Mouse (Mus musculus) neutrophil, adult 59 days (primary cell): ENCODE results near the gene Cryge. TPM values are rescaled to one million over a fixed set of nuclear protein-coding genes. Genes with fewer than 3 reads are reported as not detected.

Source experiments
- total RNA-seq, 2 experiments: library from RNA; stranded (reverse); gene quantifications; 1 replicate in 1 of 2; 2 replicates in 1 of 2; pipeline ENCODE4 v1.2.4; 2023

Gene Cryge
- total RNA-seq, result not detected

DNA sequence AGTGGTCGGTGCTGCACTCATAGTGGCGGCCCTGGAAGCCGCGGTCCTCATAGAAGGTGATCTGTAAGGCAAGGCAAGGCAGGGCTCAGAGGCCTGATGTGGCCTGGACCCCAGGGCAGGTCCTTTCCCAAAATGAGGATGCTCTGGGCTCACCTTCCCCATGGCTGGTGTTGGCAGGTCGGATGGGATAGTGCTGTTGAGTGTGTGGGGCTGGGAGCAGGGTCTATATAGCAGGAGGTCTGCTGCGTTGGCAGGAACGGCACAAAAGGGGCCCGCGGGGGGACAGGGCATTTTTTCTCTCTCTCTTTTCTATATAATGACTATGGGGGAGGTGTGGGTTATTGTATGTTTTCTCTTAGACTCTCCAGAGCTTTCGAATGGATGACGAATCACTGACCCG lies at the start of gene Cryge:
Cryge (minus strand) TSS at position 198 of the 400 bp plus-strand sequence.

DNA sequence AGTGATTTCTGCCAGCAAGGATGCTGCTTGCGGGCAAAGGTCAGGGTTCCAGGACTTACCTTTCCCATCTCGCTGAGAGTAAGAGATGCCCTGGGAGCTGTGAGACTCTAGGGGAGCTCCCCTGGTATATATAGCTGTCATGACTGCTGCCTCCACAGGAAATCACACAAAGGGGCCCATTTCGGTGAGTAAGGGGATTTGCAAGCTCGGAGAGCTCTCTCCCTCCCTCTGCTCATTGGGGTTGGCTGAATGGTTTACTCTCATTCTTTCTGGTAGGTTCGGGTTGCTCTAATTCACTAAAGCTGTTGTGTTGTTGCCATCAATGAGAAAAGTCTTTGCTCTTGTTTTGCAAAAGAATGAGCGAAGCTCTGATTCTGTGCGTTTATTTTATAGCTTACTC lies 31.2 kb upstream of the Cryge start, which contains the start of gene Crygb:
Crygb (minus strand) TSS at position 101 of the 400 bp plus-strand sequence.

GRCm38 (mm10) chr1:65073589-65073988 lies 22.6 kb upstream of the Cryge start, which contains the start of gene Crygc:
Gene Crygc (minus strand): TSS chr1:65073689.

DNA sequence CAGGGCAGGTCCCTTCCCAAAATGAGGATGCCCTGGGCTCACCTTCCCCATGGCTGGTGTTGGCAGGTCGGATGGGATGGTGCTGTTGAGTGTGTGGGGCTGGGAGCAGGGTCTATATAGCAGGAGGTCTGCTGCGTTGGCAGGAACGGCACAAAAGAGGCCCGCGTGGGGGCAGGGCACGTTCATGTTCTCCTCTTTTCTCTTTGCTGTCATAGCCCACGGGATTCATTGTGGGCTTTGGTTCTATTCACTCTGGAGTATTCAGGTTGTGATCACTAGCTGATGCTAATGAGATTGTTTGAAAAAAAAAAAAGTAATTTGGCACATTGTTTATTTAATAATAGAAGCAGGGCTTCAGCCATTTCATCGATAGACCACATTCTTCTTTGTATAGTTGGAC lies 12.4 kb upstream of the Cryge start, which contains the start of gene Crygd:
Crygd (minus strand) TSS at position 101 of the 400 bp plus-strand sequence.

DNA sequence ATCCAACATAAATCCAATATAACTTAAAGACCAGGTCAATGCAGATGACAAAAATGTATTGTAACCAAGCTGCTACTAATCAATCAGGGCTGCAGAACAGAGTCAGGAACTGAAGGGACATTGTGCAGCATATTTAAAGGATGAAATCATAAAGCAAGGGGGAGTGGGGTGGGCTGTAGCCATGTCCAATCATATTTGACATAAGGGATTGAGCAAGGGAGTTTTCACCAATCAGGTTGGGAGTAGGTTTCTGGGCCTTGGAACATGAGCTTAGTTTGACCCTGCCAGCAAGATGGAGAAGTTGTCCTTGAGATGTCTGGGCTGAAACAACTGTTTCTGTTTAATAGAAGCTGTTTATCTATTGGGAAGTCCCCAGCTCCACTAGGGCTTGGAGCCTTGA lies 18.3 kb downstream of the Cryge start, which contains the start of gene Akr1cl:
Akr1cl (minus strand) TSS at position 119 of the 400 bp plus-strand sequence.

Other genes with a start within 250 kb of the Cryge start
- 10 to 100 TPM; 52.3 to 65.4 TPM for gene Plekhm3, start 94.3 kb downstream of the Cryge start, total RNA-seq
- not detected for gene Akr1cl, start 18.4 kb downstream of the Cryge start, total RNA-seq
- gene Crygd, start 12.3 kb upstream of the Cryge start, total RNA-seq, result not detected
- gene Crygc, start 22.5 kb upstream of the Cryge start, total RNA-seq, result not detected
- not detected for gene Crygb, start 31.1 kb upstream of the Cryge start, total RNA-seq
- gene Cryga, start 52.2 kb upstream of the Cryge start, total RNA-seq, result not detected
- not detected for gene Gm28845, start 68.4 kb upstream of the Cryge start, total RNA-seq
- 1 to 10 TPM in 1 of 2 experiments, under 1 TPM in 1; 0.95 to 1.5 TPM for gene D630023F18Rik, start 72.1 kb upstream of the Cryge start, total RNA-seq
- 10 to 100 TPM; 68.4 to 85.3 TPM for gene Idh1, start 135.4 kb upstream of the Cryge start, total RNA-seq
- 10 to 100 TPM; 32.0 to 38.4 TPM for gene Pikfyve, start 135.5 kb upstream of the Cryge start, total RNA-seq
- not detected for gene Pth2r, start 230.9 kb upstream of the Cryge start, total RNA-seq